Mouse (Mus musculus) myocyte (in vitro differentiated cells): Measurements from ENCODE around the gene Zfp383. TPM values are rescaled to one million over a fixed set of nuclear protein-coding genes. Genes with fewer than 3 reads are reported as not detected.
"Not testable (repeated sequence)": the region's sequence is repeated elsewhere in the genome, so short reads cannot be mapped to it uniquely, and the experiment has no call there.

Source experiments
- H3K27me3 ChIP-seq: one replicate; pipeline ENCODE4 v1.6.1; 2011; ENCODE audit not compliant: control insufficient read depth, insufficient read depth, insufficient read length
- H3K36me3 ChIP-seq: one replicate; pipeline ENCODE4 v1.6.1; 2011; ENCODE audit not compliant: control insufficient read depth, insufficient read depth
- H3K4me2 ChIP-seq: one replicate; pipeline ENCODE4 v1.6.1; 2011; ENCODE audit warnings: low read depth, control low read depth
- H3K4me3 ChIP-seq: one replicate; pipeline ENCODE4 v1.5.1; 2011; ENCODE audit warnings: mild to moderate bottlenecking, control low read depth, moderate library complexity
- H3K79me2 ChIP-seq: one replicate; pipeline ENCODE4 v1.6.1; 2011; ENCODE audit not compliant: control insufficient read depth, insufficient read depth
- H3ac ChIP-seq: one replicate; pipeline ENCODE4 v1.6.1; 2011; ENCODE audit not compliant: control insufficient read depth, insufficient read length
- CEBPB ChIP-seq: IDR thresholded peaks from 2 replicates; pipeline ENCODE4 v1.6.1; 2011; ENCODE audit warnings: mild to moderate bottlenecking, moderate library complexity; ENCODE audit not compliant: poor library complexity, insufficient read depth, severe bottlenecking
- E2F4 ChIP-seq: IDR thresholded peaks from one replicate; pipeline ENCODE4 v1.6.1; 2011; ENCODE audit warnings: mild to moderate bottlenecking, control low read depth, moderate library complexity; ENCODE audit not compliant: insufficient read depth
- MAX ChIP-seq: IDR thresholded peaks from one replicate; pipeline ENCODE4 v1.6.1; 2011; ENCODE audit warnings: low read depth, mild to moderate bottlenecking, control low read depth
- MYOD1 ChIP-seq, 3 experiments: IDR thresholded peaks; one replicate each; pipeline ENCODE4 v1.6.1; 2011; ENCODE audit warnings: control low read depth in 2 of 3, low read depth in 2 of 3, mild to moderate bottlenecking in 2 of 3, moderate library complexity in 1 of 3; ENCODE audit not compliant: insufficient read length in 2 of 3, control insufficient read depth in 1 of 3
- MYOG ChIP-seq, 3 experiments: IDR thresholded peaks; one replicate each; pipeline ENCODE4 v1.6.1; 2011; ENCODE audit warnings: control low read depth in 2 of 3, low read depth in 2 of 3, mild to moderate bottlenecking in 2 of 3; ENCODE audit not compliant: insufficient read length in 2 of 3, control insufficient read depth in 1 of 3, insufficient read depth in 1 of 3
- POLR2A ChIP-seq: IDR thresholded peaks from one replicate; pipeline ENCODE4 v1.6.1; 2011; ENCODE audit warnings: low read depth, mild to moderate bottlenecking, control low read depth, moderate library complexity; ENCODE audit not compliant: insufficient read length
- POLR2AphosphoS2 ChIP-seq: IDR thresholded peaks from one replicate; pipeline ENCODE4 v1.6.1; 2011; ENCODE audit warnings: low read depth, control low read depth; ENCODE audit not compliant: insufficient read length
- REST ChIP-seq: IDR thresholded peaks from one replicate; pipeline ENCODE4 v1.6.1; 2011; ENCODE audit warnings: mild to moderate bottlenecking, control low read depth, moderate library complexity; ENCODE audit not compliant: insufficient read depth, insufficient read length
- SRF ChIP-seq: IDR thresholded peaks from one replicate; pipeline ENCODE4 v1.6.1; 2011; ENCODE audit warnings: low read depth; ENCODE audit not compliant: control insufficient read depth, insufficient read length
- TCF12 ChIP-seq: IDR thresholded peaks from one replicate; pipeline ENCODE4 v1.6.1; 2011; ENCODE audit warnings: mild to moderate bottlenecking, control low read depth; ENCODE audit not compliant: poor library complexity, insufficient read depth, severe bottlenecking
- TCF3 ChIP-seq: IDR thresholded peaks from one replicate; pipeline ENCODE4 v1.6.1; 2011; ENCODE audit warnings: low read depth, control low read depth; ENCODE audit not compliant: insufficient read length
- USF1 ChIP-seq: IDR thresholded peaks from one replicate; pipeline ENCODE4 v1.6.1; 2011; ENCODE audit warnings: low read depth, mild to moderate bottlenecking, control low read depth, moderate library complexity
- polyA plus RNA-seq: library from polyadenylated mRNA; unstranded; fragments of >200 nt; fragmentation: generic; extraction: Trizol; gene quantifications from one replicate; pipeline ENCODE4 v1.2.1, GENCODE M21; 2012; ENCODE audit warnings: missing spikeins

Zfp383 gene
- polyA plus RNA-seq, result 2.4 TPM

DNA sequence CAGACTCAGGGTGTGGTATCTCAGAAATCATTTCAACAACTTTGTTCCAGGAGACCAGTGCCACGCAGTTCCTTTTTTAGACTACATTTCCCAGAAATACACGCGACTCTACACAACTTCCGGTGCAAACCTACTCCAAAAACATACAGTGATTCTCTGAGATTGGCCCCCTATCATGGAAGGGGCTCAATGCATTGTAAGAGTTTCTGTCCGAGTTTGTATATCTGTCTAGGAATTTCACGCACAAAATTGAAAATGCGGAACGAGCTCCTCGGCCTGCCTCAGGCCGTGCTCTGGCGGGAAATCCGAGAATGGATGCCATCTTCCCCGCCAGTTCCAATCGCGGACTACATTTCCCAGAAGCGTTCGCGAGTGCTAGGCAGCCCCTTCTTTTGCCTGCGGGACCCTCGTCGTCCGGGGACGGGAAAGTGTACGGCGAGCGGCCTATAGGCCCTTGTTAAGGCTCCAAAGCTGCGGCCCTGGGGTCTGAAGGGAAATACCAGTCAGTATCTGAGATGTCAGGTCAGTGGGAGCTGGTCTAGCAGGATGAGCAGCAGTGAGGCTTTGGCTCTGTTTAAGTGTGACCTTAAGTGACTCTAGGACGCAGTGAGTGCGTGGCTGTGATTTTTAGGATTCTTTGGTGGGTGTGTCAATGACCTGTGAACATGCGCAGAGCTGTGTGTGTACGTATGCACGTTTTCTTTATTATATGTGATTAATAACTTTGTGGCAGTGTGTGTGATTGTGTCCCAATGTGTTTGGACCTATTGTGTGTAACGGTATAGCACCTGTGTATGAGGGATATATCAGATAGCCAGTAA, at the start of gene Zfp383:
Zfp383 (plus strand) TSS at position 94 of the 821 bp plus-strand sequence.
- TF ChIP-seq SRF, result no peak
- no peak for TF ChIP-seq MAX
- peak; percentile 57 for TF ChIP-seq POLR2A
- no peak for TF ChIP-seq CEBPB
- peak; percentile 79 for TF ChIP-seq E2F4
- H3K27me3 ChIP-seq, result no peaks in the 10 kb centered on the region
- peaks cover 7% of the 10 kb centered on the region for H3K36me3 ChIP-seq

DNA sequence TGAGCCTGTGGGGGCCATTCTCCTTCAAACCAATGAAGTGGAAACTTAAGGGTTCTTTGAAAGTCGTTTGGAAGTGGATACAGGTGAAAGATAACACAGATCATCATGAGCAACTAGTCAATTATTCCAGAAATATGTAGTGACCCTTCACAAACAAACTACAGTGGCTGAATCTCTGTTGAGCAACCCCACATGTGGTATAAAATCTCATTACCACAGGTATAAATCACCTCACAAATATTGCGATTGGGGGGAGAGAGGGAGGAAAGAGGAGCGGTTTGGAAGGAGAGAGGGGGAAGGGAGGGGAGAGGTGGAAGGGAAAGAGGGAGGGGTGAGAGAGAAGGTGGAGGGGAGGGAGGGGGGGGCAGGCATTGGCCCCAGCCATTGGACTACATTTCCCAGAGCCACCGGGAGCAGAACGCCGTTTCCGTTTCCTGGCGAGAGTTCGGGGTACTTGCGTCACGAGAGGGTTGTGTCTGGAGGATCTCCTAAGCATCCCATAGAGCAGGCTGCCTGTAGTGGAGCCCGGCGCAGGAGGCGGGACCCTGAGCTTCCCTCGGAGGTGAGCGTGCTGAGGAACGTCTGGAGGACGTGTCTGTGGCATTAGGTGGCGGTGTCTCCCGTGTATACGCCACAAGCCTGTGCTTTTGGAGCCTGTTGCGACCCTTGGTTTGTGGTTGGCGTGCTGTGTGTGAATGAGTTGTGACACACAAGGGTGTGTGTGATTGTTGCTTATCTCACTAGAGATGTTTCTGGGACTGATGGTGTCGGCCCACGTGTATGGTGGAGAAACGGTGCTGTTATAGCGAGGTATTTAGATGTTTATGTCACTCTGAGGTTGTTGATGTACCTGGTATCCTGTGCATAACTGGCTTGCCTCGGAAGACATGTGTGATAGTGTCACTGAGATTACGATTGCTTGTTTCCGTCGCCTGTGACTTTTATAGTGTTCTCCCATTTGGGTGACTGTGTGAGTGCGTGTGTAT, 48.2 kb upstream of the Zfp383 start, which contains the start of gene Zfp420:
Zfp420 (plus strand) TSS at position 448 of the 986 bp plus-strand sequence.
- Histone ChIP-seq H3K36me3 (no peaks in the 10 kb centered on the region), H3ac (peak within 1 kb of the TSS; percentile 8), H3K79me2 (peaks cover 8% of the 10 kb centered on the region), H3K4me3 (peak within 1 kb of the TSS; percentile 33), H3K4me2 (peak within 1 kb of the TSS; percentile 91), H3K27me3 (no peaks in the 10 kb centered on the region)
- TF ChIP-seq TCF12, result no peak
- no peak for TF ChIP-seq CEBPB
- peak; percentile 94 for TF ChIP-seq POLR2A
- TF ChIP-seq TCF3, result no peak
- no peak for TF ChIP-seq REST
- TF ChIP-seq POLR2AphosphoS2, result peak; percentile 83
- no peak for TF ChIP-seq MAX
- TF ChIP-seq SRF, result no peak
- TF ChIP-seq MYOG (IDR thresholded peaks at IDR 0.05; ENCODE audit: control insufficient read depth in 1 of 3, insufficient read depth in 1 of 3, insufficient read length in 2 of 3, low read depth in 2 of 3), result no peak
- peak; percentile 21 for TF ChIP-seq USF1
- TF ChIP-seq E2F4, result no peak

More for the DNA sequence above, at the start of gene Zfp383:
- peak within 1 kb of the TSS; percentile 6 for H3ac ChIP-seq
- peak within 1 kb of the TSS; percentile 86 for H3K4me2 ChIP-seq
- peak within 1 kb of the TSS; percentile 65 for H3K4me3 ChIP-seq
- H3K79me2 ChIP-seq, result peaks cover 22% of the 10 kb centered on the region

DNA sequence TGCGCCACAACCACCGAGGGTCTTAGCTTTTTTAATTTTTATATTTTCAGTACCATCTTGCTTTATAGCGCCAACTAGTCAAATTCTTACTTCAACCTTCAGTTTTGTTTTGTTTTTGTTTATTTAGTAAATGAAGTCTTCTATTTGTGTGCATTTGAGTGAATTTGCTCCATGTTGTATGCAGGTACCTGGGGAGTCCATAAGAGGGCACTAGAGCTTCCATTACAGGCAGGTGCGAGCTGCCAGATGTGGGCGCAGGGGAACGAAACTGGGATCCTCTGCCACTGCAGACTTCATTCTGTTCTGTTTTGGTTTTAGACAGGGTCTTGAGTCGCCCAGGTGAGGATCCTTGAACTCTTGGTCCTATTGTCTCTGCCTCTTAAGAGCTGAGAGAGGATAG, 46.4 kb upstream of the Zfp383 start:
- TF ChIP-seq POLR2AphosphoS2, result no peak
- no peak for TF ChIP-seq TCF12
- TF ChIP-seq SRF, result no peak
- no peak for TF ChIP-seq MAX
- TF ChIP-seq MYOD1 (IDR thresholded peaks at IDR 0.05; ENCODE audit: control insufficient read depth in 1 of 3, insufficient read length in 2 of 3, low read depth in 2 of 3), result no peak
- no peak for TF ChIP-seq TCF3
- no peak for TF ChIP-seq MYOG (IDR thresholded peaks at IDR 0.05; ENCODE audit: control insufficient read depth in 1 of 3, insufficient read depth in 1 of 3, insufficient read length in 2 of 3, low read depth in 2 of 3)
- TF ChIP-seq CEBPB, result no peak
- Histone ChIP-seq H3K27me3 (no peaks in the 10 kb centered on the region), H3K79me2 (peaks cover 8% of the 10 kb centered on the region), H3K4me2 (no peak overlapping the region), H3K4me3 (no peak overlapping the region), H3ac (no peak overlapping the region), H3K36me3 (no peaks in the 10 kb centered on the region)

DNA sequence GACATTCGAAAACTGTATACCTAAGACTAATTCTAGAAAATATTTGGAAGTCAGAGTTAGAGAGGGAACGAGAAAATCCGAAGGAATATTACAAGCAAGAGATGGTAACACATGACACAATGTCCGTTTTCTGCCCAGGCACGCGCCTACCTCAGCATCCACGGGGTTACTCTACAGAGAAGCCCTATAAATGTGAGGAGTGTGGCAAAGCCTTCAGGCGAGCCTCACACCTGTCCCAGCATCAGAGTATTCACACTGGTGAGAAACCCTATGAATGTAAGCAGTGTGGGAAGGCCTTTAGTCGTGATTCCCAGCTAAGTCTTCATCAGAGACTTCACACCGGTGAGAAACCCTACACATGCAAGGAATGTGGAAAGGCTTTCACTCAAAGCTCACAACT, 33.8 kb upstream of the Zfp383 start:
- TF ChIP-seq POLR2A, result no peak
- TF ChIP-seq TCF3, result no peak
- TF ChIP-seq E2F4, result no peak
- TF ChIP-seq USF1, result no peak
- no peak for TF ChIP-seq CEBPB
- no peak for TF ChIP-seq MAX
- TF ChIP-seq MYOG (IDR thresholded peaks at IDR 0.05; ENCODE audit: control insufficient read depth in 1 of 3, insufficient read depth in 1 of 3, insufficient read length in 2 of 3, low read depth in 2 of 3), result no peak
- TF ChIP-seq SRF, result no peak
- TF ChIP-seq REST, result no peak
- TF ChIP-seq POLR2AphosphoS2, result no peak
- no peak for TF ChIP-seq MYOD1 (IDR thresholded peaks at IDR 0.05; ENCODE audit: control insufficient read depth in 1 of 3, insufficient read length in 2 of 3, low read depth in 2 of 3)
- no peak for TF ChIP-seq TCF12
- H3K36me3 ChIP-seq, result peaks cover 17% of the 10 kb centered on the region
- H3K79me2 ChIP-seq, result no peaks in the 10 kb centered on the region
- no peaks in the 10 kb centered on the region for H3K27me3 ChIP-seq
- no peak overlapping the region for H3K4me3 ChIP-seq
- H3K4me2 ChIP-seq, result no peak overlapping the region
- H3ac ChIP-seq, result no peak overlapping the region

DNA sequence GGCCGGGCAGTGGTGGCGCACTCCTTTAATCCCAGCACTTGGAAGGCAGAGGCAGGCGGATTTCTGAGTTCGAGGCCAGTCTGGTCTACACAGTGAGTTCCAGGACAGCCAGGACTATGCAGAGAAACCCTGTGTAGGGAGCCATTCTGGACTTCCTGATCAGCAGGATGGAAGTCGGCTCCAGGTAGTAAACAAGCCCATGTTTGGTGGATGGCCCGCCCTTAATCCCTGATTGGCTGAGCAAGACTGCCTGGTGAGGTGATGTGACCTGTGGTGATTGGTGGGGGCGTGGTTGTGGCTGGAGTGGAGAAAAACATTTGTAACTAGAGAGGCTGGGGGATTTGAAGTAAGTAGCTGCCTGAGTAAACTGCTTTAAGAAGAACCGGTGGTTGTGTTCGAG, 30.5 kb upstream of the Zfp383 start:
- not testable (repeated sequence) for H3K4me2 ChIP-seq, H3K4me3 ChIP-seq, H3ac ChIP-seq, H3K27me3 ChIP-seq, H3K79me2 ChIP-seq
- peaks cover 17% of the 10 kb centered on the region for H3K36me3 ChIP-seq
